Mouse (Mus musculus) A20 (cell line): Measurements from ENCODE around the gene Plb1.
A peak's percentile ranks its signal among the peaks of the same experiment; 100 is the strongest.

Experiments
- DNase-seq: peaks from one replicate; pipeline ENCODE4 v3.0.0-alpha.2; 2011; ENCODE audit warnings: low read depth, low spot score

Gene Plb1

DNA sequence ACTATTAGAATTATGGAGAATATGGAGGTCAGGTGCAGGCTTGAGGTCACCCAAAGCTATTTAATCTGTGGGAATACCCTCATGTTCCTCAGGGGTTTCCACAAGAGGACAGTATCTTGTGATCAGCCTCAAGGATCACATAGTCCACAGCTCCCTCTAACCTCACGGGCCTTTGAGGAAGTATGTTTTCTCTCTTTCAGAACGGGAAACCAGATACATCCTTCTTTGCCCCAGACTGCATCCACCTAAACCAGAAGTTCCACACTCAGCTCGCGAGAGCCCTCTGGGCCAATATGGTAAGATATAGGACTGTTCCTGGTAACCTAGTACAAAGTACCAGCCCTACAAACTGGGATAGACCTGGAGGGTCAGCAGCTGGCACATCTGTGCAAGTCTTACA lies 100.1 kb downstream of the Plb1 start:
- DNase-seq, result no peak

DNA sequence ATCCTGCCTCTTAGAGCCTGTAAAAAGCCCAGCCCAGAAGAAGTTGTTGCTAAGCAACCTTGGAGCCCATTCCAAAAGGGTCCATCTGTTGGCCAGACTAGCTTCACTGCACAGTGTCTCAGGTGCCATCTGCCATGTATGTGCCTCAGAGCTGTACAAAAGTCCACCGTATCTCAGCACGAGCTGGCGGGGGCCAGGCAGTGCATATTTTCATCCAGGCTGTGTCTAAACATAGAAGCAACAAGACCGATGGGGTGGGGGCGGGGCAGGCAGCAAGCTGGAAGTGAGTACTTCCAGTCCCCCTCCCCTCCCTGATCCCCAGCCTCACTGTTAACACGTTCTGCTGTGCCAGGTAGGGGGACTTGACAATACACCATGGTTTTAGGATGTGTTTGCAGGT lies 102.7 kb downstream of the Plb1 start:
- no peak for DNase-seq

DNA sequence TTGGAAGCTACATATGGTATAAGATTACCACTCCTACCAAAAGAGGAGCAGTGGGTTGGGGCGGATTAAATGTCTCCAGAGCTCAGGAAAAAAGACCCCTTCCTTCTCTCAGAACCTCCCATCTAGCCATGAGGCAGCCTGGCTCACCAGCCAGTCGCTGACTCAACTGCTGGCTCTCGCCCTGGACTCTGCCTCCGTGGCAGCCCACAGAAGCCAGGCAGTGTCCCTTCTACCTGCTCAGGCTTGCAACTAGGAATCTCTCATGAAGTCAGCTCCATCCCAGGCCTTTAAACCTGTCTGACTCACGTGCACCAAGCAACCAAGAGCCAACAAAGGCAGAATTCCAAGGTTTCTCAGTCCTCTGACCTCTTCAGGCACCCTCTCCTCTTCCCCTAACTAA lies 103.6 kb downstream of the Plb1 start:
- DNase-seq, result no peak

DNA sequence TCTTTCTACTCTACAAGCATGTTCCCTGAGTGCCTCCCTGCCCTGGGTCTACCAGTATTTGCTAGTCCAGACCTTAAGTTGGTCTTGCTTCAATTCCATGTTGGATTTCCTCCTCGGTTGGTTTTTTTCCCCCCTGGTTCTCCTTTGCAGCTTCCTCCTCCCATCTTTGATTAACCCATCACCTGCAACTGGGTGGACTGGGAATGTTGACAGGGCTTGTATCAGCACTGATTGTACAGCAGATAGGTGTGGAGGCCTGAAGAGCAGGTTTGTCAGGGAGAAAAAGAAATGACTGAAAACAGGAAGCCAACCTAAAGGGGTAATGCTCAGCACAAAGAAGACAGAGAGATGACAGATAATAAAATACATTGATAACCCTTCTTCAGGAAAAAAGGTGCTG lies 104.8 kb downstream of the Plb1 start:
- no peak for DNase-seq

DNA sequence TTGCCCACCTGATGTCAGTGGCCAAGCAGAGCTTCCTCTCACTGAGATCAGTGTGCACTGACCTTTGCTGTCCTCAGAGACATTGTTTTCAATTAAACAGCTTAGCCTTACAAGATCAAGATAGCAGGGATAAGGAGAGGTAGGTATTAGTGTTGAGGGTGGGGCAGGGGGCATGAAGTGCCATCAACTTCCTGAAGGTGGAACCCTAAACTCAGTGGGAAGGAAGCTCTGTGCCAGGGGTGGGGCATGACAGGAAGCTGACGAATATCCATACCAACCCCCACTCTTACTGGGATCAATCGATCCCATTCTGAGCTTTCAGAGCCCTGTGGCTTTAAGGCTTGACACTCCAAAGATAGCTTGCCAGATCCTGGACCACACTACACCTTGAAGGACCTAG lies 105.8 kb downstream of the Plb1 start:
- DNase-seq, result no peak

DNA sequence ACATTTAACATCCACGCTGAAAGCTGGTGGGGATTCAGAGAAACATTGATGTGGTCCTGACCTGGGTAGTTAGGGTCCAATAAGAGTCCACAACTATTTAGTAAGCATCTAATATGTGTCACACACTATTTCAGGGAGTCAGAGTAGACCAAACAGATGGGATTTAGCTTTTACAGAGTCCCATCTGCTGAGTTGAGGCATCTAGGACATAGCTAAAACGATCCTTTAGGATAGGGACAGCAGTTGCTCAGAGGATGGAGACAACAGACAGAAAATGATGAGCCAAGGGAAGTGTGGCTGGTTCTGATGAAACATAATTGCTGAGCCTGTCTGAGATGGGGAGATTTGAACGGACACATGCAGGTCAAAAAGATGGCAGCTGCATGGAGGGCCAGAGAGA lies 106.3 kb downstream of the Plb1 start:
- no peak for DNase-seq

DNA sequence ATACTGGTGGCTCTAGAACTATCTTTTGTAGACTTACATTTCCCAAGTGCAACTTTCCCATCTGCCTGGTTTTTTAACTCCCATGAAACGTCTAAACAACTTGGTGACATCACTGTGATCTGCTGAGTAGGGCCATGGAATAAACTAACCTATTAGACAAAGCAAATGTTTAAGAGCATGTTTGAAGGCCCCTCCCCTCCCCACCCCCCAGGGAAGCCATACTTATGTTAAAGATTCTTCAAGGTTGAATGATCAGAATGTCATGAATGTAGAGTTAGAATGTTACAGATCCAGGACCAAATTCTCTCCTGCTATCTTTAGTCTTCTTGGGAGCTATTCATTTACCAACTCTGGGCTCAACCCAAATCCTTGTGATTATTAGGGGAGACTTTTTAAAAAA lies 107.7 kb downstream of the Plb1 start:
- DNase-seq, result no peak

DNA sequence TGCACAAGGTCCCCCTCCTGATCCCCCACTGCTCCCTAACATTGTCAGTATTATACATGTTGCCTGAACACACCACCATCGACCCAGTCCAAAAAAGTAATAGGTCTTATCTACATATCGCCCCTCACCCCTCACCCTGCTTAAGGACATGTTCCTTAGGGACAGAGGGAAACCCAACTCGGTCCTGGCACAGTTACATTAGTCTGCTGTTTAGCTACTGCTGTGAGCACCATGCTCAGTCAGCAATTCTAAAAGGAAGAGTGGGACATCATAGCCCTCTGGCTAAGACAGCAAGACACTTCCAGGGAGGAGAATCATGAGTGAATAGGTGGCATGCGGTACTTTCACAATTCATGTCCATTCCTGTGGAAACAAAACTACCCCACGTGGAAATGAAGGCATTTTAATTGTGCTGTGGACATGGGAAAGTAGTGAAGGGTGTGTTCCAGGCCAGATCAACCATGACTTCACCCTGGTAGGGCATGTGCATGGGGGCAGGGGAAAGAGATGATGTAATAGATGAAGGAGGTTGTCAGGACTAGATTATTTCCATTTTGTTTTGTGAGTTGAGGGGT lies 110.3 kb downstream of the Plb1 start:
- no peak for DNase-seq

DNA sequence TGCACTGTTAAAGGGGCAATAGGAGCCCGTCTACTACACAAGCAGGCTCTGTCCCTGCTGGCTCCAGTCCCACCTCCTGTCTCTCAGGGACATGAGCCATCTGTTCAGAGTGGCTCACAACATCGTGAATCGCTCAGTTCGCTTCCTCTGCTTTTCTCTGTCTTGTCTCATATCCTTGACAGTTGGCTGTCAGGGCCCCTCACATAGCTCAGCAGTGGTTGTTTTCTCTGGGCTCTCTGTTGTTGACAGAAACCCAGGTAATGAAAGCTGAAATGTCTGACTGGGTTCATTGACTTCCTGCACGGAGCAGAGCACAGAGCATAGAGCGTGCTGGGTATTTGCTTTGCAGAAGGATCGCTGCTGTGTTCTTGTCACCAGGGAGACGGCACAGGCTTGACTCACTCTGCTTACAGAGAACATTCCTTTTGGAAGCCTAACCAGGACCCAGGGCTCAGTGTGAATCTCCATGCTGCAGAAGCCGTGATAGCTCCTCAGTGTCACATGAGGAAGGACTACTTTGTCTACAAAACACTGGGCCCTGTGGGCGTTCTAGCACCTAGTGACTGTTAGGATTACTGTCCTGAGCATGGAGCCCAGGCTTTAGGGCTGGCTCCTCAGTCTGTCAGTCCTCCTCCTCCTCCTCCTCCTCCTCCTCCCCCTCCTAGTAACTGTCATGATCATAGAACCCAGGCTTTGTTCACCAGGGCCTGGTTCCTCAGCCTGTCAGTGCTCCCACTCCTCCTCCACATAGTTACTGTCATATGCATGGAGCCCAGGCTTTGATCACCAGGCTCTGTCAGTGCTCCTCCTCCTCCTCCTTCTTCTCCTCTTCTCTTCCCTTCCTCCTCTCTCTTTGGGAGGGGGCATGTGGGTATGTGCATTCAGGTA lies 113.8 kb downstream of the Plb1 start:
- DNase-seq, result no peak

DNA sequence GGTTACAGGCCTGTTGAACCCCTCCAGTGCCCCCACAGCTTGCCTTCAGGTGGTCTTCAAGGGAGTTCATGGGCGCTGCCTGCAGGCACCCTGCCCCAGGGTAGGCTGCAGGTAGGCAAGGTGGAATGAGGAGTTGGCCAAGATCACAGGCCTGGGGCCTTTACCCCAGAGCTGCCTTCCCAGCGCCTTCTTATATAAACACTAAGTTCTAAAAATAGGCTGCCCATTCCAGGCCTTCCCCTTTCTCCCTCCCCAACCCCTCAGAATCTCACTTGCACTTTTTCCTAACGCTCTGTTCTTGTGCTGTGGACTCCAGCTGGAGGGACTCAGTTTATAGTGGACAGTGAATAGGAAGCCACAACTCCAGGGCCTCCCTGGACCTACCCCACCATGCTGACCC lies 117.2 kb downstream of the Plb1 start:
- DNase-seq, result no peak

DNA sequence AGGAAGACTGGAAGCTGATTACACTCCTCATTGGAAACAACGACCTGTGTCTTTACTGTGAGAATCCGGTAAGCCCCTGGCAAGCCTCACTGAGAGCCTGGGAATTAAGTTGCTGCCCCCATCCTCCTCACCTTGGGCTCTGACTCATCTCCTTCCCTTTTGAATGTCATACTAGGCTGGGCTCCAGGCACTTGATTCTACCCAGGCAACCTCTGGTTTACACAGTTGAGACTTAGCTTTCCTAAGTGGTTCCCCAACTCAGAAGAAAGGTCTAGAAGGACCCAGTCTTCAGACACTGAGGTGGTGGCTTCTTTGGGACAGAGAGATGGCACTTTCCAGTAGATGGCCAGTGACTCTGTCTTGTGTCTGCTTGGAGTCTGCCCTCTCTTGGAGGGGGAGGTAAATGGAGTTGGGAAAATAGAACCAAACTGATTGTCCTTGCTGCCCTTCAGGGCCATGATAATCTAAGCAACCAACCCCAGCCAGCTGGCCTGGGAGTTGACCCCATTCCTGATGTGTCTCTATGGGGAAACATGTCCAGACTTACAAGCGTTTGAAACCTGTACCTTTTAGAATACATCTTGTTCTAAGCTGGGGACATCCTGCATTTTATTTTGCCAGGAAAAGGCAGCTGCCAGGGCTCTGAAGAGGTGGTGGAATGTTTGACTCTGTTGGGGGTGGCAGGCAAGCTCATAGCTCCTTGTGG lies 118.2 kb downstream of the Plb1 start:
- no peak for DNase-seq

DNA sequence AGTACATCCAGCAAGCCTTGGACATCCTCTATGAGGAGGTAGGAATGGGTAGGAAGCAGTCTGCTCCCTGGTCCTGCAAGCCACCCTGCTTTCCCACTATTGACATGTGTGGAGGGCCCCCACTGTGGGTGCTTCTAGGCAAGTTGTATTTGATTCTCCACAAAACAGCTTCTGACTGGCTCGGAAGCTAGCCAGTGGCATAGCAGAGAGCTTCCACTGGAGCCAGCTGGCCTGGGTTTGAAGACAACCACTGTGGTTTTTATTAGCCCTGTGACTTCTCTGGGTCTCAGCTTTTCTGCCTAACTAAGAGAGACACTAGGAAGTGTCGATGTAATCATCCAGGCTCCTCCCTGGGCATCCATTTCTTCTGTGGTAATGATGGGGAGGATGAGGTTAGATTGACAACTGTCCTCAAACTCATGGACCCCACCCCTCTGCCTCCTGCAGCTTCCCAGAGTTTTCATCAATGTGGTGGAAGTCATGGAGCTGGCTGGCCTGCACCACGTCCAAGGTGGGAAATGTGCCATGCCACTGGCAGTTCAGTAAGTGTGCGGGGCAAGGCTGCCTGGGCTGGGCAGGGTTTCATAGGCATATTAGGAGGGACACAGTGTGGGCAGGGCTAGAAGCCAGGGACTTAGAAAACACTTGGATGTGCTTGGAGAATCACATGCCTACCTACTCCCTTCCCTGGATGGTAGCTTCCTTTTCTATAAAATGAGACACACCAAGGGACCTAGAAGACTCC lies 119.4 kb downstream of the Plb1 start:
- DNase-seq, result no peak

DNA sequence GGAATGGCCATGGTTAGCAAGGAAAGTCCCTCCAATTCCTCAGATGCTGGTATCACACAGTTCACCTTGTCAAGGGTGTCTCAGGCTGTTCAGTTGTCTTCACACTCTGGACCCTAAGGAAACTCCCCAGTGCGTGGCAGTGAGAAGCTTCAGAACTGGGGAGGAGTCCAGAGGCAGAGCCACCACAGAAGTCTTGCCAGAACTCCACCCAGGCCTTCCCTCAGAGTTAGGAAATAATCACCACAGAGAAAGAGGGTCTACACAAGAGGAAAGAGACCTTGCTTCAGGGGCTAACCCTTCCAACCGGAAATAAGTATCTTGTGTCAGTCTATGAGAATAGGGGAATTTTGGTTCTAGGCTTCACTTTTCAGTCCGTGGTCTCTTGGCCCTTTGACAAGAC lies 120.3 kb downstream of the Plb1 start:
- no peak for DNase-seq

DNA sequence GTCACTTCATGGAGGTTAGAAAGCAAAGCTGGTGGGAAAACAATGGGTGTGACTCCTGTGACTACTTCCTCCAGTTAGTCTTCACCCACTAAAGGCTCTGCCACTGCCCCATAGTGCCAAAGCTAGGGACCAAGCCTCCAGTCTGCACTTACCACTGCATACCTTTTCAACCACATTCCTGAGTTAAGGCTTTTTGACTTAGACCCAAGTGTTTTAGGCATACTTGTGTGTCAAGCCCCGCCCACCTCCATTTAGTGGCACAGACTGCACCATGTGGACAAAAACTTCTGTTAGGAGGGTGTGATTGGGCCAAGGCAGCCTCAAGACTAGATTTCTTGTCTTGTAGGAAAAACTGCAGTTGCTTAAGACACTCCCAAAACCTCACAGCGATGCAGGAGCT lies 120.8 kb downstream of the Plb1 start:
- no peak for DNase-seq

DNA sequence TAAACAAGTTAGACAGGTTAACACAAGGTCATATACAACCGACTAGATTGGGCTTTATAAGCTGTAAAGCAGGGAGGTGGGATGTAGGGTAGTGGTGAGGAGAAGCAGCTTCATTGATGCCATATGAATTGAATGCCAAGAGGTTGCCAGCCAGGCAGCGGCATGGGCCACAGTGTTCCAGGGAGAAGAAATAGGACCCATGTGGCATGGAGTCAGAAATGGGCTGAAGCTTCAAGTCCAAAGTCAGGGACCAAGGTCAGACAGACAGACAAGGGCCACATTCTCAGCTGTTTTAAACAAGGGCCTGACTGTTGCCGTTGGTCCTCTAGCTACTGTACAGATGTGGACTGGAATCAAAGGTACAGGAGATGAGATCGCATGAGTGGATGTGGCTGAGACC lies 128.0 kb downstream of the Plb1 start:
- DNase-seq, result no peak

DNA sequence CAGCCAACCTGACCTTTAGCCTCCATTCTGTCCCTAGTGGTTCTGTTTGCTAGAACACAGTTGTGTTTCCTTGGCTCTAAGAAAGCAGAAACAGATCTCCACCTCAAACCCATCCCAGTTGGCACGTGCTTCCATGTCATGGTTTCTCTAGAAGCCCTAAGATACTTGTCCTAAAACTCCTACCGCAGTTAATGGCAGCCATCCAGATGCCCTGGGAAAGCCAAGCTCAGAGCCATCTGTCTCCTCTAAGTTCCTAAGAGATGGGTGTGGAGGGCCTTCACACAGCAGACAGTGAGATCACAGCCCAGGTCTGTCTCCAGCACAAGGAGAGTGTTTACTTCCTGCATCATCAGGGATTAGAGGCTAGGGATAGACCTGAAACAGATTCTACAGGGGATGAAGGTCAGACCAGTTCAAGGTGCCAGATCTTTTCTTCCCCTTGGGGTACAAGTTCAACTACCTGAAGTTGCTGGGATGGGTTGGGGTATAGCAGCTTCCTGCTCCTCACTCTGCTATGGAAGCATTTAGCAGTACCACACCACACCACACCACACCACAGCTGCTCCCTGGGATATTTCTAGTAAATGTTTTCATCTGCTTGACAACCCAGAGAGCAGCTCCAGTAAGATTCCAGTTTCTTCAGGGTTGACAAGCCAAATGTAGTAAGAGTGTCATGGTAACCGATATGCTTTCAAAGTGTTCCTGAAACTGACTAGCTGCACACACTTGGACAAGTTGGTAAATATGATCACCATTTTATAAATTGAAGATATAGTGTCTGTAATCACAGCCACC lies 129.1 kb downstream of the Plb1 start:
- no peak for DNase-seq

DNA sequence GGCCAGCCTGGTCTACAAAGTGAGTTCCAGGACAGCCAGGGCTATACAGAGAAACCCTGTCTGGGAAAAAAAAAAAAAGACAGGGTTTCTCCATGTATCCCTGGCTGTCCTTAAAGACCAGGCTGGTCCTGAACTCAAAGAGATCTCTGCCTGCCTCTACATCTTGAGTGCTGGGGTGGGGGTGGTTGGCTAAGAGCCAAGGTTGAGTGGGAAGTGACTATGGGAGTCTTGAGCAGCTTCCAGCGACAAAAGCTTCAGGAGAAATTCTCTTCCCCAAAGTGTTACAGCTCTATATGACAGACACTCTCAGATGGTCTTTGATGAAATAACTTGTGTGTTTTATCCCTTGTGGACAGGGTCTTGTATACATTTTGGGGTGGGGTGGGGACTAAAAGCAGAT lies 136.9 kb downstream of the Plb1 start:
- no peak for DNase-seq

DNA sequence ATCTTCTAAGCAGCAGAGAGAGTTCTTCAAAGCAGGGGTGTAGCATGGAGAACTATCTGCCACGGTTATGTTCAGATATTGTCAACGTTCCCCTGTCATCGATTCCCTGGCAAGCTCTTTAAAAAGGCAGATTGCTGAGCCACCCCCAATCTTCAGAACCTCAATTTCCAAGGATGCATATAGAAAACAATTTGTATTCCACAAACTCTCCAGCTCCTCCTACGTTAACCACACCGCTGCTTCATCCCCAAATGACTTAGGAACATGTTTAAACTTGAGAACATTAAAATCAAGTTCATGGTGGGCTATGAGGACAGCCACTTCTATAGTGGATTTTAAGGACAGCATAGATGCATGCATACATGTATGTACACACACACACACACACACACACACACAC lies 138.7 kb downstream of the Plb1 start:
- no peak for DNase-seq

DNA sequence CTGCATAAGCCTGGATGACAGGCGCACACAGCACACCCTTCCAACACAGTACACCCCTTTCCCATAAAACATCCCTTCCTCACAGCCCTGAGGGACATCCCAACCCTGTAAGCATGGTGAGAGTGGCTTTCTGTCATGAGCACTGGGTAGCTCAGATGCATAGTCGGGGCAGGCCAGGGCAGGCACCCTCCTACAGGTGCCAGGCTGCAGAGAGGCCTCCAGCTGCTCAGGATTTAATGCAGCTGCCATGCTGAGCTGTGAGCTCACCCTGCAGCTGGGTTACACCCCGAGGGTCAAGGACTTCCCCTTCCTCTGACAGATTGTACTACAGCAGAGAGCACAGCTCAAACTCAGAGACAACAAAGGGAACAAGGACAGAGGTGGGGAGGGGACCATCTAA lies 146.0 kb downstream of the Plb1 start:
- peak; percentile 63 for DNase-seq

DNA sequence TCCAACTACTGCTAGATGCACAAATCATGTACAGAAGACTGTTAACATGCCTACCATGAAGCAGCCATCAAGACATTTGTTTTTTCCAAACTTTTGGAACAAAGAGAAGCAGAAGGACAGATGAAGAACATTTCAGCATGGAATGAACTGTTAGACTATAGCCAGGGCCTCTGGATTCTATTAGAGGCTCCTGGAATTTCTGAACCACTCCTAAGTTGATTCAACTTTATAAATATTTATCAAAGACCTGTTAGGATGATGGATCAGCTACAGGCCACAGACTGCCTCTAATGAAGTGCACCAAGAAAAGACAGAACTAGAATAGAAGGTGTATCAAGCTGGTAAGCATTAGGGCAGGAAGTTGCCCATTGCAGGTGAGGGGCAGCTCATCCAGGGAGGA lies 156.1 kb downstream of the Plb1 start:
- no peak for DNase-seq

DNA sequence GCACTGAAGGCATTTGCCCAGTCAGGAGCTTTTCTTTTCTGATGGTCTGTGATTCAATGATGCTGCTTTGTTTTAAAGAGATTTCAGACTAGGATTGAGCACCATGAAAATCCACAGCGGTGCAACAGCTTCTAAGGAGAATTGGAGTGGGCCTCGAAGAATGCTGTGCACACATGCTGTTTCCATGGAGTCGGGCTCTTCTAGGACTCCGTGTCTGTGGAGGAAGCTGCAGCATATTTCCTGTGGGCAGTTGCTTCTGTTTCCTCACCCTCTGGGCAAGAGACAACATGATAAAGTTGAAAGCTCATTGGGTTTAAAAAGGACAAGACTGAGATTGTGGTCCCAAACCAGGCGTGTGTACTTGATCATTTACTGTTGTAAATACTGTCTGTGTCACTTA lies 157.8 kb downstream of the Plb1 start:
- DNase-seq, result no peak
